In the genomic region with DNA sequence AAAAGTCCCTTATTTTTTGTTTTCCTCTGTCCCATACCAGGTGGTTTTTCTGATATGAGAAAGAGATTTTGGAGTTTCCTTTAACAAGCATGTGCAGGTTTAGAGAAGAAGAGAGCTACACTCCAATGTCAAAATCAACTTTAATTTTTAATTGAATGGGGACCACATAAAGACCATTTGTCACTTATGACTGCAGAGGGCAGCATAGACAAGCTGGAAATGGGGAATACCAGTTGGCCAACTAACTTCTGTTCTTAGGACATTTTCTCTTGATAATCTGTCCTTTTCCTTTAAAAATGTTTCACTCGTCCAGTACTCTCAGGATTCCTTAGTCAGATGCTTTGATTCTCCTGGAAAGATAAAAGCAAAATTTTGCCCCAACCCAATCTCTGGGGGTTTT, we compare ENCODE assay signal across 12 mouse cellular contexts. TPM values are rescaled to one million over a fixed set of nuclear protein-coding genes. Genes with fewer than 3 reads are reported as not detected.
DNase-seq lines count a peak whose midpoint lies in the region; ATAC-seq and TF ChIP-seq lines count a peak whose summit lies in the region.
"Had no signal": no experiment of that assay in that cellular context is flagged by ENCODE, and none has a peak within 500 bp of the region (broad histone marks: within the 10 kb centered on the region; RNA-seq: fewer than 3 reads in every experiment).

No protein-coding gene starts in this region.

- no peak overlapping the region for H3K4me2 ChIP-seq in forebrain, embryonic 14.5 days (ENCODE audit: low read length)
- no peak overlapping the region for H3K4me2 ChIP-seq in forebrain, embryonic 16.5 days (ENCODE audit: low read length)
- no peak overlapping the region for H3K4me2 ChIP-seq in kidney, postnatal 0 days (ENCODE audit: low read length)
- no peak overlapping the region for H3K4me2 ChIP-seq in kidney, embryonic 16.5 days (replicated peaks; ENCODE audit: low read depth, low read length)
- H3K4me2 ChIP-seq: forebrain, embryonic 12.5 days had no signal

- H3K27me3 ChIP-seq in forebrain, embryonic 14.5 days (replicated peaks; ENCODE audit: control insufficient read depth, insufficient read depth, low read length) = no peaks in the 10 kb centered on the region
- no peaks in the 10 kb centered on the region for H3K27me3 ChIP-seq in forebrain, embryonic 16.5 days (replicated peaks; ENCODE audit: control insufficient read depth, insufficient read depth, low read length)
- H3K27me3 ChIP-seq in kidney, postnatal 0 days (ENCODE audit: insufficient read depth, low read length) = no peaks in the 10 kb centered on the region
- H3K27me3 ChIP-seq in kidney, embryonic 16.5 days (ENCODE audit: insufficient read depth, low read length) = no peaks in the 10 kb centered on the region
- H3K27me3 ChIP-seq: CH12.LX; forebrain, embryonic 12.5 days had no signal

- H3K9ac ChIP-seq in forebrain, embryonic 14.5 days (ENCODE audit: low read length) = no peak overlapping the region
- no peak overlapping the region for H3K9ac ChIP-seq in forebrain, embryonic 16.5 days (replicated peaks; ENCODE audit: low read depth, low read length)
- H3K9ac ChIP-seq in kidney, postnatal 0 days (ENCODE audit: low read depth, low read length) = no peak overlapping the region
- H3K9ac ChIP-seq in kidney, embryonic 16.5 days (replicated peaks; ENCODE audit: low read length) = no peak overlapping the region
- H3K9ac ChIP-seq: forebrain, embryonic 12.5 days; liver, embryonic 14.5 days had no signal

- no peaks in the 10 kb centered on the region for H3K9me3 ChIP-seq in forebrain, embryonic 14.5 days (replicated peaks; ENCODE audit: control insufficient read depth, low read length)
- no peaks in the 10 kb centered on the region for H3K9me3 ChIP-seq in forebrain, embryonic 16.5 days (ENCODE audit: control insufficient read depth, low read length)
- no peaks in the 10 kb centered on the region for H3K9me3 ChIP-seq in kidney, postnatal 0 days (replicated peaks; ENCODE audit: low read length)
- no peaks in the 10 kb centered on the region for H3K9me3 ChIP-seq in kidney, embryonic 16.5 days (ENCODE audit: low read length)
- H3K9me3 ChIP-seq: forebrain, embryonic 12.5 days had no signal

- no peak for ATAC-seq in forebrain, embryonic 14.5 days
- ATAC-seq in forebrain, embryonic 16.5 days = no peak
- no peak for ATAC-seq in kidney, postnatal 0 days (replicated peaks; ENCODE audit: low FRiP score, low read depth)
- ATAC-seq in kidney, embryonic 16.5 days (ENCODE audit: low FRiP score, low TSS enrichment) = no peak

- no peaks in the 10 kb centered on the region for H3K4me1 ChIP-seq in forebrain, embryonic 14.5 days (ENCODE audit: control insufficient read depth, insufficient read depth, low read length)
- H3K4me1 ChIP-seq in forebrain, embryonic 16.5 days (replicated peaks; ENCODE audit: control insufficient read depth, insufficient read depth, low read length) = no peaks in the 10 kb centered on the region
- H3K4me1 ChIP-seq in kidney, postnatal 0 days (replicated peaks; ENCODE audit: insufficient read depth, low read length) = no peaks in the 10 kb centered on the region
- H3K4me1 ChIP-seq in kidney, embryonic 16.5 days (ENCODE audit: insufficient read depth, low read length) = no peaks in the 10 kb centered on the region
- H3K4me1 ChIP-seq: forebrain, embryonic 12.5 days had no signal

- 68% methylated on average over 1 of the region's 1 CpGs for WGBS in forebrain, embryonic 14.5 days
- 66% methylated on average over 1 of the region's 1 CpGs for WGBS in forebrain, embryonic 16.5 days
- WGBS in kidney, postnatal 0 days = 44% methylated on average over 1 of the region's 1 CpGs
- 58% methylated on average over 1 of the region's 1 CpGs for WGBS in kidney, embryonic 16.5 days

- no peaks in the 10 kb centered on the region for H3K36me3 ChIP-seq in forebrain, embryonic 14.5 days (ENCODE audit: control insufficient read depth, insufficient read depth, low read length)
- H3K36me3 ChIP-seq in forebrain, embryonic 16.5 days (ENCODE audit: control insufficient read depth, insufficient read depth) = no peaks in the 10 kb centered on the region
- H3K36me3 ChIP-seq in kidney, postnatal 0 days (ENCODE audit: insufficient read depth, low read length) = no peaks in the 10 kb centered on the region
- no peaks in the 10 kb centered on the region for H3K36me3 ChIP-seq in kidney, embryonic 16.5 days (ENCODE audit: insufficient read depth, low read length)
- H3K36me3 ChIP-seq: forebrain, embryonic 12.5 days had no signal

- H3K4me3 ChIP-seq in forebrain, embryonic 14.5 days (ENCODE audit: low read depth, low read length) = no peak overlapping the region
- no peak overlapping the region for H3K4me3 ChIP-seq in forebrain, embryonic 16.5 days (replicated peaks; ENCODE audit: low read length)
- no peak overlapping the region for H3K4me3 ChIP-seq in kidney, postnatal 0 days (replicated peaks; ENCODE audit: low read depth, low read length)
- no peak overlapping the region for H3K4me3 ChIP-seq in kidney, embryonic 16.5 days (ENCODE audit: low read length)
- H3K4me3 ChIP-seq: forebrain, embryonic 12.5 days had no signal

- no peak overlapping the region for H3K27ac ChIP-seq in forebrain, embryonic 14.5 days (ENCODE audit: low read depth, low read length)
- no peak overlapping the region for H3K27ac ChIP-seq in forebrain, embryonic 16.5 days (ENCODE audit: low read length)
- no peak overlapping the region for H3K27ac ChIP-seq in kidney, postnatal 0 days
- no peak overlapping the region for H3K27ac ChIP-seq in kidney, embryonic 16.5 days (ENCODE audit: low read length)
- H3K27ac ChIP-seq: forebrain, embryonic 12.5 days; liver, embryonic 14.5 days had no signal

- peak; percentile 62 for TF ChIP-seq CTCF in kidney, postnatal 0 days (IDR thresholded peaks at IDR 0.05; ENCODE audit: low read depth)

- peak; percentile 19 for DNase-seq in forebrain, embryonic 14.5 days (ENCODE audit: low spot score)
- DNase-seq in kidney, postnatal 0 days (ENCODE audit: low spot score) = peak; percentile 40
- DNase-seq in right cerebral cortex, adult 18-20 months = peak; percentile 8
- DNase-seq in right cerebral cortex, postnatal 36 days (ENCODE audit: low spot score in 2 of 2) = no peak
- peak; percentile 16 for DNase-seq in skeletal muscle tissue, adult 2 months (ENCODE audit: low read depth, low spot score)
- no peak for DNase-seq in c-Kit-positive CD71-positive TER-119-positive erythroid progenitor cells, embryonic 14.5 days (ENCODE audit: low spot score)
- DNase-seq: cerebellum, postnatal 25 days had no signal

RNA-seq across cellular contexts. Expression of a gene that starts 29.1 kb away (rescaled TPM):
- 0.42 and 0.74 TPM in 2 replicates for polyA plus RNA-seq in forebrain, embryonic 14.5 days (2014; fragmentation: Nextera tagmentation; extraction: Ambion mirVana)
- 0.38 and 0.52 TPM in 2 replicates for polyA plus RNA-seq in forebrain, embryonic 16.5 days (2015; fragmentation: Nextera tagmentation; extraction: Ambion mirVana)
- polyA plus RNA-seq in kidney, postnatal 0 days (2015; fragmentation: Nextera tagmentation; extraction: Ambion mirVana) = 2.1 and 2.8 TPM in 2 replicates
- 2.6 and 3.0 TPM in 2 replicates for polyA plus RNA-seq in kidney, embryonic 16.5 days (2015; fragmentation: Nextera tagmentation; extraction: Ambion mirVana)

Comparison
In these comparisons a context has a peak if more than half of its experiments do, and no peak if none do; other contexts are left out.
1. DNase-seq: peak in forebrain, embryonic 14.5 days (single experiment), kidney, postnatal 0 days (single experiment), right cerebral cortex, adult 18-20 months (single experiment) and skeletal muscle tissue, adult 2 months (single experiment); none in right cerebral cortex, postnatal 36 days (0 of 2) and c-Kit-positive CD71-positive TER-119-positive erythroid progenitor cells, embryonic 14.5 days (single experiment).